Mouse (Mus musculus) limb, embryonic 12.5 days (tissue): Measurements from ENCODE around the gene Spink2. TPM values are rescaled to one million over a fixed set of nuclear protein-coding genes. Genes with fewer than 3 reads are reported as not detected.
"Not testable (repeated sequence)": the region's sequence is repeated elsewhere in the genome, so short reads cannot be mapped to it uniquely, and the experiment has no call there.

ENCODE experiments used
- ATAC-seq: fragments of 200-750 bp; cut with Nextera tagmentation; 2 replicates; pipeline ENCODE4 v1.8.0; 2017; ENCODE audit warnings: low read depth, moderate TSS enrichment; ENCODE audit not compliant: insufficient number of reproducible peaks, insufficient read depth, low FRiP score, low TSS enrichment
- H3K27ac ChIP-seq: fragments of 300-500 bp; sonication (generic); 2 replicates; pipeline ENCODE4 v1.5.1; 2016; ENCODE audit warnings: mild to moderate bottlenecking, moderate library complexity
- H3K27me3 ChIP-seq: fragments of 300-500 bp; sonication (generic); 2 replicates; pipeline ENCODE4 v1.6.1; 2016; ENCODE audit warnings: mild to moderate bottlenecking, moderate library complexity
- H3K36me3 ChIP-seq: fragments of 300-500 bp; sonication (generic); 2 replicates; pipeline ENCODE4 v1.6.1; 2016; ENCODE audit warnings: mild to moderate bottlenecking, moderate library complexity
- H3K4me1 ChIP-seq: fragments of 300-500 bp; sonication (generic); replicated peaks from 2 replicates; pipeline ENCODE4 v1.6.1; 2016
- H3K4me2 ChIP-seq: fragments of 300-500 bp; sonication (generic); 2 replicates; pipeline ENCODE4 v1.6.1; 2016; ENCODE audit warnings: mild to moderate bottlenecking, moderate library complexity
- H3K4me3 ChIP-seq: fragments of 300-500 bp; sonication (generic); replicated peaks from 2 replicates; pipeline ENCODE4 v1.5.1; 2016; ENCODE audit warnings: mild to moderate bottlenecking
- H3K9ac ChIP-seq: fragments of 300-500 bp; sonication (generic); replicated peaks from 2 replicates; pipeline ENCODE4 v1.6.1; 2016; ENCODE audit warnings: mild to moderate bottlenecking, moderate library complexity
- H3K9me3 ChIP-seq: fragments of 300-500 bp; sonication (generic); 2 replicates; pipeline ENCODE4 v1.6.1; 2016; ENCODE audit warnings: mild to moderate bottlenecking, moderate library complexity
- WGBS: fragments of 180-500 bp; shearing (Covaris S2); methylation state at CpG from one replicate; pipeline ENCODE4 v1.1.7; 2016; 5-methylcytosine and 5-hydroxymethylcytosine counted together
- polyA plus RNA-seq: library from polyadenylated mRNA; unstranded; fragments of >200 nt; fragmentation: Nextera tagmentation; extraction: Ambion mirVana; gene quantifications from 2 replicates; pipeline ENCODE4 v1.2.1, GENCODE M21; 2016

Gene Spink2
- polyA plus RNA-seq, 1 experiment from 2014 or later, result 1.1 TPM

DNA sequence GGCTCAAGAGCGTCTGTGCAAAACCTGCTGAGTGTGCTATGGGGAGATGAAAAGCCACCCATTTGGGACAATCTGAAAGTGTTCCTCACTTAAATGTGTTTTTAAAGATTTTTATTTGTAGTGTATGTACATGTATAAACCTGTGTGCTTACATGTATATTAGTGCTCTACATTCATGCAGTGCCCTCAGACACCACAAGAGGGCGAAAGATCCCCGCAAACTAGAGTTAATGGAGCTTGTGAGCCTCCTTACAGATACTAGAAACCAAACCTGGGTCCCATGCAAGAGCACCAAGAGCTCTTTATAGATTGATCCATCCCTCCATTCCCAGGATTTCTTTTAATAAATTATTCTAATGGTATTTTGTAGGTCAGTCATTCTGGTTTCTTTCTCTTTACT is 17.3 kb downstream of the Spink2 start:
- Histone ChIP-seq H3K27ac (no peak overlapping the region), H3K27me3 (no peaks in the 10 kb centered on the region), H3K4me3 (no peak overlapping the region), H3K36me3 (no peaks in the 10 kb centered on the region), H3K9ac (no peak overlapping the region), H3K4me2 (no peak overlapping the region), H3K4me1 (no peaks in the 10 kb centered on the region), H3K9me3 (0 out of 2 replicates have a peak, but pooled peaks cover under 1% of the 10 kb centered on the region)
- no peak for ATAC-seq
- WGBS, result 43% methylated on average over 3 of the region's 3 CpGs

DNA sequence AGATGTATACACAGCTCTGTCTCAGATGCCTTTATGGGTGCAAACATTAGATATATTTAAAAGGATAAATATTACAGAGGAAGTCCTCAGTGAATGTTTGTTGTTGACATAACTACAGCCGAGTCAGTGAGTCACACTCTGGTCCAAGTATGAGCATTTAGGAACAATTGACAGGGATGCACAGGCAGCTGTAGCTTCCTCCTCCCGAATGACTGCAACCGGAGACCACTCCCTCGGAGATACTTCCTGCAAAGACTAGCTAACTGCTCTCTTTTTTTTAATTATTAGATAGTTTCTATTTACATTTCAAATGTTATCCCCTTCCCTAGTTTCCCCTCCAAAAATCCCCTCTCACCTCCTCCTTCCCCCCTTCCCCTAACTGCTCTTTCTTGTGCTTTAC is 18.0 kb downstream of the Spink2 start:
- Histone ChIP-seq H3K27me3 (no peaks in the 10 kb centered on the region), H3K4me2 (no peak overlapping the region), H3K36me3 (no peaks in the 10 kb centered on the region), H3K27ac (no peak overlapping the region), H3K9ac (no peak overlapping the region), H3K9me3 (peaks cover 4% of the 10 kb centered on the region; the same call in 1 of the 2 replicates), H3K4me1 (no peaks in the 10 kb centered on the region), H3K4me3 (no peak overlapping the region)
- 68% methylated on average over 4 of the region's 4 CpGs for WGBS
- no peak for ATAC-seq

DNA sequence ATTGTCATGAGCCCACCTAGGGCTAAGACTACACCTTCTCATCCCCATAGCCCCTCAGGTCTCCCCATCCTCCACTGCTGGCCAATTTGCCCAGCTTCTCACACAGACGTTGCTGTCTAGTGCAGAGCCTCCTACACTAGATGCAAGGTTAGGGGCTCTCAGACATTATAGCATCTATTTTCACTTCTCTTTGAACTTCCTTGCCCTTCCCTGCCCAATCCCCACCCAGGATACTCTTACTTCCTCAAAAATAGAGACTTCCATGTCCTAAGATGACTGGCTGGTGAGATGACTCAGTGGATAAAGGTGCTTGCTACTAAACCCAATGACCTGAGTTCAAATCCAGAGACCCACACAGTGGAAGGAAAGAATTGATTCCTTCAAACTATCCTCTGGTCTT is 19.6 kb downstream of the Spink2 start:
- Histone ChIP-seq H3K27ac (no peak overlapping the region), H3K4me1 (no peaks in the 10 kb centered on the region), H3K4me2 (no peak overlapping the region), H3K4me3 (no peak overlapping the region), H3K27me3 (no peaks in the 10 kb centered on the region), H3K9ac (no peak overlapping the region), H3K9me3 (peaks cover 4% of the 10 kb centered on the region; the same call in 1 of the 2 replicates), H3K36me3 (no peaks in the 10 kb centered on the region)
- WGBS, result 83% methylated on average over 1 of the region's 1 CpGs
- ATAC-seq, result no peak

DNA sequence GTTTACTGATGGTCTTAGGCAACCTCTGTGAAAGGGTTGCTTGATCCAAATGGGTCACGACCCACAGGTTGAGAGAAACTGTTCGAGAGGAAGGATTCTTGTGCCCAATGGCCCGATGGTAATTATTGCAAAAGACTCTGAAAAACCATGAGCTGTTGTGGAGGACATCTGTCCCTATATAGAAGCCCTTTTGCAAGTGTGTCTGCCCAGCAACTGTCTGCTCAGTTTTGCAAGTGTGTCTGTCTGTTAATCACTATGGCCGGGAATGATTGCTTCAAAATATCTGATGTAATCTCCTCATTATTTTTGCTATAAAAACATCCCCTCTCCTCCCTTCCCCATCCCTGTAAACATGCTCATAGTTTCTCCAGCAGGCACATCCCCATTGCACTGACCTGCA is 20.2 kb downstream of the Spink2 start:
- no peaks in the 10 kb centered on the region for H3K36me3 ChIP-seq
- H3K9me3 ChIP-seq, result peaks cover 4% of the 10 kb centered on the region; the same call in 1 of the 2 replicates
- H3K4me2 ChIP-seq, result no peak overlapping the region
- WGBS, result 85% methylated on average over 4 of the region's 4 CpGs
- H3K27me3 ChIP-seq, result no peaks in the 10 kb centered on the region
- H3K9ac ChIP-seq, result no peak overlapping the region
- ATAC-seq, result no peak
- H3K27ac ChIP-seq, result no peak overlapping the region
- no peak overlapping the region for H3K4me3 ChIP-seq
- H3K4me1 ChIP-seq, result no peaks in the 10 kb centered on the region

DNA sequence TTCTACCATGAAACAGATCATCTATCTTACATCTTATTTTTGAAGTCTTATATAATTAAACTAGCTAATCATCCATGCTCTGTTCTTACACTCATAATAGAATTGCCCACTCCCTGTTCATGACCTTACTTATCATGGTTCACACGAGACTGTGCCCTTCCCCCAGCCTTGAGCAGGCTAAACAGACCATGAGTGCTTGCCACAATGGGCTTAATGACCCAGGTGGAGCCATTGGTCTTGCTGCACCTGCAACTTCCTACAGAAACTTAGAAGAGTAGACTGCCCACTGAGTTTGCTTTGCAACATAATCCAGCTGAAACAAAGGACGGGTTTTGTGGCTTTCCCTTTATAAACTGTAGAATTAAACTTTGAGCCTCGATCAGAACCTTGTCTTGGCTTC is 22.5 kb downstream of the Spink2 start:
- Histone ChIP-seq H3K9ac (no peak overlapping the region), H3K4me3 (no peak overlapping the region), H3K36me3 (no peaks in the 10 kb centered on the region), H3K27ac (no peak overlapping the region), H3K9me3 (peaks cover 4% of the 10 kb centered on the region; the same call in 1 of the 2 replicates), H3K4me1 (no peaks in the 10 kb centered on the region), H3K27me3 (no peaks in the 10 kb centered on the region), H3K4me2 (no peak overlapping the region)
- WGBS, result 64% methylated on average over 3 of the region's 3 CpGs
- no peak for ATAC-seq

DNA sequence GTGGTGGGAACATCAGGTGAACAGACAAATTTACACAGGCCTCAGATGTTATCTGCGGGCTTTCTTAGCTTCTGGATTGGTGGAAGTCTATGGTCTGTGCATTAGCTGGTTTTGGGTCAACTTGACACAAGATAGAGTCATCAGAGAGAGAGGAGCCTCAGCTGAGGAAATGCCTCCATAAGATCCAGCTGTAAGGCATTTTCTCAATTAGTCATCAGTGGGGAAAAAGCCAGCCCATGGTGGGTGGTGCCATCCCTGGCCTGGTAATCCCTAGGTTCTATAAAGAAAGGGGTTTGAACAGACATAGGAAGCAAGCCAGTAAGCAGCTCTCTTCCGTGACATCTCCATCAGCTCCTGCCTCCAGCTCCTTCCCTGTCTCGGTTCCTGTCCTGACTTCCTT is 25.9 kb downstream of the Spink2 start:
- no peak for ATAC-seq
- H3K27ac ChIP-seq, result no peak overlapping the region
- H3K36me3 ChIP-seq, result no peaks in the 10 kb centered on the region
- WGBS, result 91% methylated on average over 3 of the region's 3 CpGs
- H3K4me3 ChIP-seq, result no peak overlapping the region
- H3K27me3 ChIP-seq, result no peaks in the 10 kb centered on the region
- no peak overlapping the region for H3K9ac ChIP-seq
- no peak overlapping the region for H3K4me2 ChIP-seq
- H3K4me1 ChIP-seq, result no peaks in the 10 kb centered on the region
- H3K9me3 ChIP-seq, result peaks cover 4% of the 10 kb centered on the region; the same call in 1 of the 2 replicates

DNA sequence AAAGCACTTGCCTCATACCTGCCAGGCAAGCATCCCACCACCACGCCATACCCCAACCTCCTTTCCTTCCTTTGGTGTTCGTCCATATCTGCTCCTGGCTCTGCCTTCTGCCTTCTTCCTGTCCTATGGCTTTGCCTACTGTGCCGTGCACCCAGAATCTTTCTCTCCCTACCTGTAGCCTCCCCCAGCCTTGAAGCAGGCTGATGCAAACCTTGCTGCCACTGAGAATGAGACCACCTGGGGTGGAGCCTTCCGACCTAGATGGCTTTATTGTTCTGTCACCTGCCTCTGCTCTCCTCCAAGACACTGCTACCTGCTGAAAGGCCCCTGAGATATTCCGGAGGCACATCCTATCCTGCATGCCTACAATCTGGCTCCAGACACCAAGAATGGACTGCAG is 27.4 kb downstream of the Spink2 start:
- not testable (repeated sequence) for H3K4me2 ChIP-seq, ATAC-seq, H3K9me3 ChIP-seq, H3K9ac ChIP-seq, H3K4me3 ChIP-seq, H3K4me1 ChIP-seq, H3K27me3 ChIP-seq, H3K27ac ChIP-seq, H3K36me3 ChIP-seq
- WGBS, result 64% methylated on average over 5 of the region's 5 CpGs

DNA sequence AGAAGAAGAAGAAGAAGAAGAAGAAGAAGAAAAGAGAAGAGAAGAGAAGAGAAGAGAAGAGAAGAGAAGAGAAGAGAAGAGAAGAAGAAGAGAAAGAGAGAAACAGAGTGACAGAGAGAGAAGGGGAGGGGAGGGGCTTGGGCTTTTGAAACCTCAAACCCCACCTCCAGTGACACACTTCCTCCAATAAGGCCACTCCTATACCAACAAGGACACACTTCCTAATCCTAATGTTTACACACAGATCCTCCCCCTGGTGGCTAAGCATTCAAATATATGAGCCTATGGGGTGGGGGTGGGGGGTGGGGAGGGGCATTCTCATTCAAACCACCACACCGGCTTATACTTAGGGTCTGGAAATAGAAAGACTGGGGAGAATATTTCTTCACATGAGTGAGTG is 27.9 kb downstream of the Spink2 start:
- no peaks in the 10 kb centered on the region for H3K9me3 ChIP-seq
- ATAC-seq, result no peak
- no peaks in the 10 kb centered on the region for H3K27me3 ChIP-seq
- H3K4me3 ChIP-seq, result no peak overlapping the region
- 67% methylated on average over 1 of the region's 1 CpGs for WGBS
- H3K27ac ChIP-seq, result no peak overlapping the region
- H3K4me2 ChIP-seq, result no peak overlapping the region
- H3K9ac ChIP-seq, result no peak overlapping the region
- no peaks in the 10 kb centered on the region for H3K4me1 ChIP-seq
- no peaks in the 10 kb centered on the region for H3K36me3 ChIP-seq

DNA sequence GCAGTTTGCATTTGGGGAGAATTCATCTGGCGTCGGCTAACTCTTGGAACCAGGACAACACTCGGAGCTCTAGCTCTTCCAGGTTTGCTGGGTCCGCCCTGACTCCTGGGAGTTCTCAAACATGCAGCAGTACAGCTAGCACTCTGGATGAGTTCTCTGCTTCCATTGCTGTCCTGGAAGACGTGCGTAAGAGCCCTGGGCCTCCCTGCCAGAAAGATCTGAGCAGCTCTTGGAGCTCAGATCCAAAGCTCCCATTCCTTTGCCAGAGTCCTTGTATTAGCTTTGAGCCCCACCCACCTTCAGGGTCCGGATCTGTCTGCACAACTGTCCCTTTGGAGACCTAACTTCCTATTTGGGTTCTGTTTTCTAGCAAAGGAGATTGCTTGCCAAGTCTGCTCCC is 29.8 kb downstream of the Spink2 start:
- 82% methylated on average over 7 of the region's 7 CpGs for WGBS
- Histone ChIP-seq H3K36me3 (no peaks in the 10 kb centered on the region), H3K4me1 (no peaks in the 10 kb centered on the region; the same call in 1 of the 2 replicates), H3K27ac (no peak overlapping the region), H3K4me3 (no peak overlapping the region), H3K4me2 (no peak overlapping the region), H3K9ac (no peak overlapping the region), H3K27me3 (no peaks in the 10 kb centered on the region), H3K9me3 (no peaks in the 10 kb centered on the region)
- ATAC-seq, result no peak

DNA sequence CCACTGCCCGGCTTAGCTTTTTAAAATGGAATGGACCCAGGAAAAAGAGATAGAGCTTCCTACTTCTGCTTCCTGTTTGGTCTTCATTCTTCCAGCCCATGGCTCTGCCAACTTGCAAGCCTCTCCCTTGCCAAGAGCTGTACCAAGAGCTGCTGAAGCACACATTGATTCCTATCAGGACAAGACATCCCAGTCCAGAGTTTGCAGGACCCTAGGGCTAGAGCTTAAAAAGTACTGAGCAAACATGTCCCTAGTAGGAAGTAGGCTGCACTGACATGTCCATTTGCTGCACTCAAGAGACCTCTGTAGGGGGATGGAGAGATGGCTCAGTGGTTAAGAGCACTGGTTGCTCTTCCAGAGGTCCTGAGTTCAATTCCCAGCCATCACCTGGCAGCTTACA is 32.3 kb downstream of the Spink2 start:
- Histone ChIP-seq H3K4me3 (no peak overlapping the region), H3K27me3 (no peaks in the 10 kb centered on the region), H3K9me3 (no peaks in the 10 kb centered on the region), H3K36me3 (no peaks in the 10 kb centered on the region), H3K4me2 (no peak overlapping the region), H3K27ac (no peak overlapping the region), H3K4me1 (no peaks in the 10 kb centered on the region; the same call in 1 of the 2 replicates), H3K9ac (no peak overlapping the region)
- ATAC-seq, result no peak
- 97% methylated on average over 1 of the region's 1 CpGs for WGBS

DNA sequence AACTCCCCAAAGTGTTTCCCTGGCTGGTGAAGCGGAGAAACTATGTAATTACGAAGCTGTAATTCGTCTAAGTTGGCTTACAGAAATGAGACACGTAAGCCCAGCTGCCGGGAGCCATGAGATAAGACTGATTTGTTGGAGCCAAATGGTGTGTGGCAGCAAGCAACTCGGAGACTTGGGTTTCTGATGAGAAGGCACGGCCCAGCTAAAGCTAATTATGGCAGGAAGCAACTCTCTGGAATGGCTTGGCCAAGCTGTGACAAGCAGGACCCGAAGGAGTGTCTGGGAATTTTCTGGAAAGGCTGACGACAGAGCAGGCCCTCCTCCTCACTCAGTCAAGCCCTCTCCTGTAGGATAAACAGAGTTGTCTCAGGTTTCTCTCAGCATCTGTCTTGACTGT is 33.3 kb downstream of the Spink2 start:
- H3K9ac ChIP-seq, result no peak overlapping the region
- H3K36me3 ChIP-seq, result no peaks in the 10 kb centered on the region
- no peak for ATAC-seq
- no peaks in the 10 kb centered on the region; the same call in 1 of the 2 replicates for H3K4me1 ChIP-seq
- no peak overlapping the region for H3K4me2 ChIP-seq
- H3K9me3 ChIP-seq, result no peaks in the 10 kb centered on the region
- no peaks in the 10 kb centered on the region for H3K27me3 ChIP-seq
- WGBS, result 21% methylated on average over 9 of the region's 9 CpGs
- H3K4me3 ChIP-seq, result no peak overlapping the region
- H3K27ac ChIP-seq, result no peak overlapping the region

DNA sequence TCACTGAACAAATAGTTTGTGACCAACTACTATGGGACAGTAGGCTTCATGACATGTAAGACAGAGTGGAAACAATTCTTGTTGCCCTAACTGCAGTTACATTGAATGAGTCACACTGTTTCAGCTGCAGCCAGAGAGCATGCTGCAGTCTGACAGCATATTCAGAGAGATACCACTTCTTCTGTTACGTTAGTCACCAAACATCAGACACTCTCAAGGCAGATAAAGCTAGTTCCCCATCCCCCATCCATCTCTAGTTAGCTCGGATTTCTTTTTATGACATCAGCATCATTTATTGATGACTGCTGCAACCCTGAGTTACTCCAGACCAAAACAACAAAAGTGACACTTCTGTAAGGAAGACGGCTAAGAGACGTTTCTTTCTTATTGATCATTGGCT is 36.5 kb downstream of the Spink2 start:
- Histone ChIP-seq H3K4me1 (no peaks in the 10 kb centered on the region; the same call in 1 of the 2 replicates), H3K27ac (no peak overlapping the region), H3K4me3 (no peak overlapping the region), H3K27me3 (no peaks in the 10 kb centered on the region), H3K4me2 (no peak overlapping the region), H3K9ac (no peak overlapping the region), H3K9me3 (no peaks in the 10 kb centered on the region), H3K36me3 (no peaks in the 10 kb centered on the region)
- WGBS, result 59% methylated on average over 4 of the region's 4 CpGs
- no peak for ATAC-seq
